Mouse (Mus musculus) forebrain, embryonic 15.5 days (tissue): Measurements from ENCODE around the gene Cyp24a1. TPM values are rescaled to one million over a fixed set of nuclear protein-coding genes. Genes with fewer than 3 reads are reported as not detected.
A peak's percentile ranks its signal among the peaks of the same experiment; 100 is the strongest.

Source experiments
- ATAC-seq: fragments of 200-750 bp; cut with Nextera tagmentation; replicated peaks from 2 replicates; pipeline ENCODE4 v1.8.0; 2017; ENCODE audit warnings: mild to moderate bottlenecking, moderate TSS enrichment, moderate library complexity
- H3K27ac ChIP-seq: fragments of 300-500 bp; sonication (generic); replicated peaks from 2 replicates; pipeline ENCODE4 v1.5.1; 2015; ENCODE audit warnings: mild to moderate bottlenecking, inconsistent platforms
- H3K27me3 ChIP-seq: fragments of 300-500 bp; sonication (generic); 2 replicates; pipeline ENCODE4 v1.6.1; 2015; ENCODE audit warnings: inconsistent platforms
- H3K36me3 ChIP-seq: fragments of 300-500 bp; sonication (generic); 2 replicates; pipeline ENCODE4 v1.6.1; 2015; ENCODE audit warnings: mild to moderate bottlenecking, inconsistent platforms
- H3K4me1 ChIP-seq: fragments of 300-500 bp; sonication (generic); 2 replicates; pipeline ENCODE4 v1.6.1; 2015; ENCODE audit warnings: inconsistent platforms
- H3K4me2 ChIP-seq: fragments of 300-500 bp; sonication (generic); replicated peaks from 2 replicates; pipeline ENCODE4 v1.6.1; 2015; ENCODE audit warnings: mild to moderate bottlenecking, inconsistent platforms
- H3K4me3 ChIP-seq: fragments of 300-500 bp; sonication (generic); 2 replicates; pipeline ENCODE4 v1.5.1; 2015; ENCODE audit warnings: mild to moderate bottlenecking, inconsistent platforms
- H3K9ac ChIP-seq: fragments of 300-500 bp; sonication (generic); replicated peaks from 2 replicates; pipeline ENCODE4 v1.6.1; 2015; ENCODE audit warnings: mild to moderate bottlenecking, inconsistent platforms
- H3K9me3 ChIP-seq: fragments of 300-500 bp; sonication (generic); 2 replicates; pipeline ENCODE4 v1.6.1; 2016; ENCODE audit warnings: inconsistent platforms
- WGBS: fragments of 180-500 bp; shearing (Covaris S2); methylation state at CpG from one replicate; pipeline ENCODE4 v1.1.7; 2015; ENCODE audit warnings: mixed read lengths; 5-methylcytosine and 5-hydroxymethylcytosine counted together
- polyA plus RNA-seq: library from polyadenylated mRNA; unstranded; fragments of >200 nt; fragmentation: Nextera tagmentation; extraction: Ambion mirVana; gene quantifications from 2 replicates; pipeline ENCODE4 v1.2.1, GENCODE M21; 2015

Cyp24a1 gene
- 0.05 and 0.10 TPM in 2 replicates for polyA plus RNA-seq

DNA sequence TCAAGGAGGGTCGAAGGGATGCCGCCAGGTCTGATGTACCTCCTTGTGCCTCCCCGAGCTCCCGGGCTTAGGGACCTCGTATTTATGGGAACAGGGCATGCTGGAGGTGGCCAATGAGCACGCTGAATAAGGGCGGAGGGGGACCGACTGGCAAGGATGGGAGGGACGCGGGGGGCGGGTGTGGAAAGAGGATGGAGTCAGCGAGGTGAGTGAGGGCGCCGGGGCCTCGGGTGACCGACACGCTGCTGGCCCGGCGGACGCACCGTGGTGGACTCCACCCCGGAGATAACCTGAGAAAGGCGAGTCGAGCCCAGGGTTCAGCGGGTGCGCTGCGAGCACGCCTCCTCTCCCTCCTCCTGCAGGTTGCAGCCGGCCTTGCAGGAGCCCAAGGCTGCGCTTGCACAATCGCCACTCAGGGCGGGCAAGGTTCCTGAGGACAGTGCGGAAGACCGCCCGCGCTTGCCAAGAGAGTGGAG, at the start of gene Cyp24a1:
Gene Cyp24a1, minus strand, starts transcription at position 55 of the 476 bp plus-strand sequence.
- peak within 1 kb of the TSS; percentile 23 for H3K4me3 ChIP-seq
- no peak for ATAC-seq
- H3K27me3 ChIP-seq, result peaks cover 54% of the 10 kb centered on the region
- H3K36me3 ChIP-seq, result no peaks in the 10 kb centered on the region
- no peaks in the 10 kb centered on the region for H3K9me3 ChIP-seq
- peaks cover 24% of the 10 kb centered on the region for H3K4me1 ChIP-seq
- no peak within 1 kb of the TSS for H3K27ac ChIP-seq
- H3K9ac ChIP-seq, result no peak within 1 kb of the TSS
- WGBS, result under 1% methylated on average over 34 of the region's 36 CpGs
- peak within 1 kb of the TSS; percentile 38 for H3K4me2 ChIP-seq

DNA sequence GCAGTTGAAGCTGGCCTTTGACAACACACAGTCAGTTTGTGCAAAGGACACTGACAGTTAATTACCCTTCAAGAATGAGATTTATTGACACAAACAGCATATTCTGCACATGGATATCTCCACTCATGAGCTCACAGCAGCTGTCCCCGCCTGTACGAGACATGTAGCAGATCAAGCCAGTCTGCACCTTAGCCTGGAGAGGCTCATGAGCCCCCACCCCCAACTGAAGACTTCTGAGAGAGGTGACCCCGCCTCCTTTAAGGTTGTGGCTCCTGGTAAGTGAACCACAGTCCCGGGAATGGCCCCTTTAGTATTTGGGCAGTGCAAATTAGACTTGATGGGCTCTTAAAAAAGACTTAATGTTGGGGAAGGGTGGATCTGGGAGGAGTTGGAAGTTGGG, 48.8 kb upstream of the Cyp24a1 start:
- WGBS, result 63% methylated on average over 4 of the region's 4 CpGs
- Histone ChIP-seq H3K4me2 (no peak overlapping the region), H3K36me3 (no peaks in the 10 kb centered on the region), H3K27ac (no peak overlapping the region), H3K4me1 (peaks cover 24% of the 10 kb centered on the region), H3K4me3 (no peak overlapping the region), H3K9me3 (no peaks in the 10 kb centered on the region), H3K27me3 (no peaks in the 10 kb centered on the region), H3K9ac (no peak overlapping the region)
- ATAC-seq, result no peak

DNA sequence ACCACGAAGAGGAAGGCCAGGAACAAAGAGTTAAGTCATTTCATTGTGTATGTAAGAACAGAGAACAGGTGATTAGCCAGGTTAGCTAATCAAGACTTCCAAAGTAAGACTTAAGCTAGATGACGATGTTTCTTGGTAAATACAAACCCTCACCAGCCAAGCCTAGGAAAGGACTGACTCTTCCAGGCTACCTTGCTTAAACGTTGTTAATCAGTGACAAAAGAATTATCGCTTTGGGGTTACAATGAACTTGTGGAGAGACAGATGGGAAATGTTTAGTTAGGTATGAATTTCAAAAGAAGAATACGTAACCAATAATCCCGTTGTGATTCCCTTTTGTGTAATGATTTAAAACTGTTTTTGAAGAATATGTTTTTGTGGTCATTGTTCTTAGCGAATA, 48.0 kb upstream of the Cyp24a1 start:
- H3K27ac ChIP-seq, result no peak overlapping the region
- H3K4me1 ChIP-seq, result peaks cover 18% of the 10 kb centered on the region
- 88% methylated on average over 7 of the region's 7 CpGs for WGBS
- H3K9ac ChIP-seq, result no peak overlapping the region
- no peak overlapping the region for H3K4me2 ChIP-seq
- H3K9me3 ChIP-seq, result no peaks in the 10 kb centered on the region
- no peak for ATAC-seq
- no peaks in the 10 kb centered on the region for H3K36me3 ChIP-seq
- H3K4me3 ChIP-seq, result no peak overlapping the region
- no peaks in the 10 kb centered on the region for H3K27me3 ChIP-seq

DNA sequence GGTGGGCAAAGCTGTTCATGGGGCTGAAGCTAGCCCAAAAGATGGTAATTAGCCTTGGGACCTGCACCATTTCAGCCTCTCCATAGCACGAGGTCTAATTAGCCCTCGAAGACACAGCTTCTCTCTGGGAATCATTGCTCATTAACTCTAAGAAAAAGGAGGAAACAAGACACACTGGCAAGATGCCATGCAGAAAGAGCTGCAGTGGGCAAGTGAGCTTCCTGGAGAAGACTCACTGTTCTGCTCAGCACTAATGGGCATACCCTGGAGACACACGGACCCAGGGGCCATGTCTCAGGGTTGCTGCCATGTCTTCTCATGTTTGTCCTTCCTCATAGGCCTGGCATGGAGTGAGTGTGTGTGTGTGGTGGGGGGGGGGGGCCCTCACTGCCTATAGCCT, 47.2 kb upstream of the Cyp24a1 start:
- no peak for ATAC-seq
- Histone ChIP-seq H3K4me3 (no peak overlapping the region), H3K4me2 (no peak overlapping the region), H3K27me3 (no peaks in the 10 kb centered on the region), H3K27ac (no peak overlapping the region), H3K36me3 (no peaks in the 10 kb centered on the region), H3K9me3 (no peaks in the 10 kb centered on the region), H3K4me1 (peaks cover 15% of the 10 kb centered on the region), H3K9ac (no peak overlapping the region)
- WGBS, result 32% methylated on average over 3 of the region's 3 CpGs

DNA sequence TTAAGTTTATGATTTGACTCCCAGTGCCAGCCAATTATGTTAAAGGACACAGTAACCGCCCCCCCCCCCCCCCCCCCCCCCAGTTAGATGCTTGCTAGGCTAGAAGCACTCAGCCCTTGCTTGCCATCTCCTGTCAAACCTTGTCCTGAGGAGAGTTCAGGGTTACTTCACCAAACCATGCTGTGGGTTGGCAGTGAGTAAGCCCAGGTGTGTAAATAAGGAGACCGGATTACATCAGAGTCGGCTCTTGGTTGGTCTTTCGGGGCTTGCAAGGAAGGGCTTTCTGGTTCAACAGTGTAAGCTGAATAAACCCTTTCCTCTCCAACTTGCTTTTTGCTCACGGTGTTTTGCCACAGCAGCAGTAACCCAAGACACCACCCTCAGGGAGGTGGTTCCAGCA, 46.7 kb upstream of the Cyp24a1 start:
- Histone ChIP-seq H3K36me3 (no peaks in the 10 kb centered on the region), H3K9me3 (no peaks in the 10 kb centered on the region), H3K4me1 (peaks cover 13% of the 10 kb centered on the region; the same call in 1 of the 2 replicates), H3K4me2 (no peak overlapping the region), H3K4me3 (no peak overlapping the region), H3K27ac (no peak overlapping the region), H3K9ac (no peak overlapping the region), H3K27me3 (no peaks in the 10 kb centered on the region)
- no peak for ATAC-seq
- 83% methylated on average over 4 of the region's 5 CpGs for WGBS

DNA sequence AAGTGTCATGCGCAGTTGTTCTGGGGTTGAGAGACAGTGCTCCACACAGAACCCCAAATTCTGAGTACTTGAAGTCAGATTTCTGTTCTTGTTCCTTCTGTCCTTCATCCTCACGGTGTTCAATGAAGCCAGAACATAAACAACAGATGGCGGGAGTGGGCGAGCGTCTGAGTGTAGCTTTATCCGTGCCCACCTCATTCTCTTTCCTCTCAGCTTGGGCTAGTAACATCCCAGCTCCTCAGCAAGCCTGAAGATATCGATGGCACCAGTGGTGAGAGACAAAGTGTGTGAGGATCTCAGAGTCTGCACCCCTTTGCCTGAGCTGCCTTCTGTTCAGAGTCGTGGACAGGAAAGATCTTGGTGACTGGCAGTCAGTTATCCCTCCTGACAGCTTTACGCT, 42.3 kb upstream of the Cyp24a1 start:
- Histone ChIP-seq H3K4me1 (peaks cover 6% of the 10 kb centered on the region; the same call in 1 of the 2 replicates), H3K9me3 (no peaks in the 10 kb centered on the region), H3K27me3 (no peaks in the 10 kb centered on the region), H3K4me2 (no peak overlapping the region), H3K27ac (no peak overlapping the region), H3K4me3 (no peak overlapping the region), H3K9ac (no peak overlapping the region), H3K36me3 (no peaks in the 10 kb centered on the region)
- no peak for ATAC-seq
- 74% methylated on average over 9 of the region's 9 CpGs for WGBS

DNA sequence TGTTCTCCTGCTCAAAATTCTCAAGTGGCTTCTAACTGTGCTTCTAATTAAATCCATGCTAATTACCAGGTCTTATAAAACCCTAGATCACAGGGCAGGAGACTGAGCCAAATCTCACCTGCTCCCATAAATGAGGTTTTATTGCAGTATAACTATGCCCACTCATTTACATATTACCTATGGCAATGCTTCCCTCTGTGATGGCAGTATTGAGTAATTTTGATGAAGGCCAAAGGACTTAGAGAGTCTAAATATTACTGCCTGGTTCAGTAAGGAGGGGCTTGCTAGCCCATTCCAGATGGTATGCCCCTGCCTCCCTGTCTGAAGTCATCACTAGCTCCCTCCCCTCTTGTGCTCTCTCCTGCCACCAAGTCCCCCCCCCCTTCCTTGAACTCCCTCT, 38.9 kb upstream of the Cyp24a1 start:
- H3K36me3 ChIP-seq, result no peaks in the 10 kb centered on the region
- H3K27me3 ChIP-seq, result no peaks in the 10 kb centered on the region
- H3K9me3 ChIP-seq, result no peaks in the 10 kb centered on the region
- no peak for ATAC-seq
- H3K27ac ChIP-seq, result no peak overlapping the region
- H3K4me3 ChIP-seq, result no peak overlapping the region
- no peak overlapping the region for H3K9ac ChIP-seq
- H3K4me1 ChIP-seq, result peaks cover 15% of the 10 kb centered on the region
- no peak overlapping the region for H3K4me2 ChIP-seq

DNA sequence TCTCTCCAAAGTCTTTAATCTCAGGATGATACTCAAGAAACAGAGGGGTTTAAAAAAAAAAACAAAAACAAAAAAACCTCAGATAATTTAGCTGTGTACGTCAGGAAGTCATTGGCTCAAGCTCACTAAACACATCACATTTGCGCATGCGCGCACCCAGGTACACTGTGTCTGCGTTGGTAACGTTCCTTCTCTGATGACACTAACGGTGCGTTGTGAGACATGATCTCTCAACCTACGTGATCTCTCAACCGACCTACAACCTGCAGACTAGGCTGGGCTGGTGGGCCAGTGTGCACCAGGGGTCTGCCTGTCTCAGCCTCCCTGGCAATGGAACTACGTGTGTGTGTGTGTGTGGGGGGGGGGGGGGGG, 37.8 kb upstream of the Cyp24a1 start:
- WGBS, result 88% methylated on average over 11 of the region's 11 CpGs
- no peaks in the 10 kb centered on the region for H3K27me3 ChIP-seq
- no peak for ATAC-seq
- H3K36me3 ChIP-seq, result no peaks in the 10 kb centered on the region
- H3K27ac ChIP-seq, result peak overlapping the region; percentile 63; the same call in 1 of the 2 replicates
- H3K4me3 ChIP-seq, result no peak overlapping the region
- H3K9ac ChIP-seq, result no peak overlapping the region
- H3K4me2 ChIP-seq, result no peak overlapping the region
- no peaks in the 10 kb centered on the region for H3K9me3 ChIP-seq
- peaks cover 15% of the 10 kb centered on the region for H3K4me1 ChIP-seq

DNA sequence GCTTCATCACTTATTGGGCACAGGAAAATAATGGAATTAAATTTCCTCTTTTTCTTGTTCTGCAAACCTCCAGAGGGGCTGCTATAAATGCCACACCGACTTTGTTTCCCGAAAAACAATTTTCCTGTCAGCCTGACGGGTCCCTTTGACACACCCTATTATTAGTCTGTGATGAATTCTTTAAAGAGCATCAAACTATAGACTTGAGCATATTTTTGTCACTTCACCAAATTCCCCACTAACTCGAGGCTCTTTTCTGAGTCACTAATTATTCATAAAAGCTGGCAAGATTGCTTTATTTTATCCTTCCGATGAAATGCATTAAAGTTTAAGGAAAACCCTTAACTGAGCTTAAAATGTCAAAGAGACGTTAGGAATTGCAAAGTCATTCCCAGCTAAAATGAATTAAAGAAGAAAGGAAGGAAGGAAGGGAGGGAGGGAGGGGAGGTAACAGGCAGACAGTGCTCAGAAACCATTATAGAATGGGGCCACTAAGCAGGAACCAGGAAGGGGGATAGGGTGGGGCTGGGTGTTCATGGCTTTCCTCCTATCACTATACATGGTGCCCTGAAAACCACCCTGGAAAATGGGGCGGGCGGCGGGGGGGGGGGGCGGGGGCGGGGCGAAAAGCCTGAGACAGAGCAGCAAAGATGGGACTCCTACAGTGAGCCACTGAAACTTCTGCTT, 37.3 kb upstream of the Cyp24a1 start:
- Histone ChIP-seq H3K27me3 (no peaks in the 10 kb centered on the region), H3K4me2 (no peak overlapping the region), H3K9me3 (no peaks in the 10 kb centered on the region), H3K27ac (peak overlapping the region; percentile 63), H3K4me3 (no peak overlapping the region), H3K36me3 (no peaks in the 10 kb centered on the region), H3K9ac (no peak overlapping the region), H3K4me1 (peaks cover 11% of the 10 kb centered on the region)
- 33% methylated on average over 10 of the region's 12 CpGs for WGBS
- peak; percentile 82 for ATAC-seq

DNA sequence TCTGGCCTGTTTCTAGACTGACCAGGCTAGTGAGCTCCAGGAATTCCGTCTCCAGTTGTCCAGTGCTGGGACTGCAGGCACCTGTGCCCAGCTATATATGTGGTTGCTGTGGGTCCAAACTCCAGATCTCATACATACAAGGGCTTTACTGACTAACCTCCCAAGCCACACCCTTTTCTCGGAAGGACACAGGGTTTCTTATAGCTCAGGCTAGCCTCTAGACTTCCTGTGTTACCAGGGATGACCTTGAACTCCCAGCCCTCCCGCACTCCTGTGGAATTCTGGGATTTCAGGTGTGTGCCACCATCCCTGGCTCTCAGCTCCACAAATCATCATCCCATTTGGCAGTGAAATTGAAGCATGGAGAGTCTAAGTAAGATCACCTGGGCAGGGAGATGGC, 33.3 kb upstream of the Cyp24a1 start:
- Histone ChIP-seq H3K4me2 (no peak overlapping the region), H3K27me3 (no peaks in the 10 kb centered on the region), H3K27ac (no peak overlapping the region), H3K4me3 (no peak overlapping the region), H3K36me3 (no peaks in the 10 kb centered on the region), H3K9me3 (no peaks in the 10 kb centered on the region), H3K4me1 (peaks cover 9% of the 10 kb centered on the region), H3K9ac (no peak overlapping the region)
- WGBS, result 95% methylated on average over 3 of the region's 3 CpGs
- ATAC-seq, result no peak

DNA sequence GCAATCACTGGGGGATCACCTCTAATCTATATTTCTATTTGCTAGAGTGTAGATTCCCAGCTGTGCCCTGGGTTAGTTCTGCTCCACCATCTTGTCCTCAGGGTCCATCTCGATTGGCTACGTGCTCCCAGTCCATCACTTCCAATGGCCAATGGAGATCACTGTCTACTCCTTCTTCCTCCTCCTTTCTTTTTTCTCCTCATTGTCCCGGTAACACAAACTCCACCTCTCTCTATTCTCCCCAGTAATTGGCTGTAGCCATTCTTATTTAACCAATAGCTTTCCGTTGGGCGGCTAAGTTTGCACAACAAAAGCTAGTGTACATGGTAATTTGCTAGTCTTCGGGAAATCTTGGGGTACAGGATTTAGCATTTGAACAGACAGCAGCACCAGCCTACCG, 32.8 kb upstream of the Cyp24a1 start:
- Histone ChIP-seq H3K4me1 (peaks cover 9% of the 10 kb centered on the region), H3K36me3 (no peaks in the 10 kb centered on the region), H3K27me3 (no peaks in the 10 kb centered on the region), H3K4me3 (no peak overlapping the region), H3K27ac (no peak overlapping the region), H3K4me2 (no peak overlapping the region), H3K9me3 (no peaks in the 10 kb centered on the region), H3K9ac (no peak overlapping the region)
- ATAC-seq, result no peak
- 90% methylated on average over 7 of the region's 7 CpGs for WGBS

DNA sequence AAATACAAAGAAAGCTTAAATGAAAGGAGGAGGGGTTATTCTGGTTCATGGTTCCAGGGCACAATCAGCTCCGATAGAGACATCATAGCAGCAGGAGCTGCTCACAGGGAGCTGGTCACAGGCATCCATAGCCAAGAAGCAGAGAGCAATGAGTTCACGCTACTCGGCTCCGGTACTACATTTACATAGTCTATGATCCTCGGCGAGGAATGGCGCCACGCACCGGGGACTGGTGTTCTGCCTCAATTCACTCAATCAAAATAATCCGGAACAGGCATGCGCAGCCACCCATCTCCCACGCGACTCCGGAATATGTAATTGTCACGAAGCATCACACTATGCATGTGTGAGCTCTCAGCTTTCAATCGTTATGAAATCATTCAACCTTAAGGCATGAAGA, 31.1 kb upstream of the Cyp24a1 start:
- no peak for ATAC-seq
- 96% methylated on average over 16 of the region's 16 CpGs for WGBS

DNA sequence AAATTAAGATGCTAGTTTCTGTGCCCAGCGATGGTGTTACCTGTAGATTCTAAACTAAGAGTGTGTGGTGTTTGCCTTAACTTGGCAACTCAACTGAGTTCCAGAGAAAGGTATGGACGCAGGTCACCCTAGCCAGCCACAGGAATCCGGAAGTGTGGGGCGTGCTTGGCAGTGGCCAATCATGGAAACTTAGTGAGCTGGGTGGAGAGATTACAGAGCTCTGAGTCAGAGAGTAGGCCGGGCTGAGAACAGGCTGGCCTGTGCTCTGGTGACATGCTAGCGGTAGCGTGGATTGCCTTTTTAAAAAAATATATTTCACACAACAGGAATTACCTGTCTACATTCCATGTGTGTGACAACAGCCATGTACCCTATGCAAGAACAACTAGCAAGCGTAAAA, 29.6 kb upstream of the Cyp24a1 start:
- no peak overlapping the region for H3K27ac ChIP-seq
- no peaks in the 10 kb centered on the region for H3K9me3 ChIP-seq
- no peak for ATAC-seq
- H3K4me3 ChIP-seq, result no peak overlapping the region
- no peak overlapping the region for H3K9ac ChIP-seq
- WGBS, result 96% methylated on average over 8 of the region's 8 CpGs
- H3K4me2 ChIP-seq, result no peak overlapping the region
- no peaks in the 10 kb centered on the region for H3K27me3 ChIP-seq
- no peaks in the 10 kb centered on the region for H3K4me1 ChIP-seq
- no peaks in the 10 kb centered on the region for H3K36me3 ChIP-seq

More for the DNA sequence above, 31.1 kb upstream of the Cyp24a1 start:
- H3K27ac ChIP-seq, result no peak overlapping the region
- no peaks in the 10 kb centered on the region for H3K4me1 ChIP-seq
- H3K36me3 ChIP-seq, result no peaks in the 10 kb centered on the region
- no peak overlapping the region for H3K4me2 ChIP-seq
- H3K9ac ChIP-seq, result no peak overlapping the region
- H3K27me3 ChIP-seq, result no peaks in the 10 kb centered on the region
- H3K4me3 ChIP-seq, result no peak overlapping the region
- H3K9me3 ChIP-seq, result no peaks in the 10 kb centered on the region
